ENCODE assay signal across 32 mouse cellular contexts in the genomic region with DNA sequence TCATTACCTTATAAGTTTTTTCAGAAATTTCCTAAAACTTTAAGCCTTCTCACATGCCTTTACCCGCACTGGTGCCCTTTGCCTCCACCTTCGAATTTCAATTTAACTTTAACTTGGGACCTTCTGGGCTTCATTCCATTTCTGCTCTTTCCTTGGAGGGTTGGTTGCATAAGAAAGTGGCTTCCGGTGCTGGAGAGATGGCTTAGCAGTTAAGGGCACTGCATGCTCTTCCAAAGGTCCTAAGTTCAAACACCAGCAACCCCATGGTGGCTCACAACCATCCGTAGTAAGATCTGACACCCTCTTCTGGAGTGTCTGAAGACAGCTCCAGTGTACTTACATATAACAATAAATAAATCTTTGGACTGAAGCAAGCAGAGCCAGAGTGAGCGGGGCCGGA. TPM values are rescaled to one million over a fixed set of nuclear protein-coding genes. Genes with fewer than 3 reads are reported as not detected.
DNase-seq lines count a peak whose midpoint lies in the region; ATAC-seq lines count a peak whose summit lies in the region.
"Had no signal": no experiment of that assay in that cellular context is flagged by ENCODE, and none has a peak within 500 bp of the region (broad histone marks: within the 10 kb centered on the region; RNA-seq: fewer than 3 reads in every experiment).

No protein-coding gene starts in this region.

- H3K4me2 ChIP-seq in kidney, embryonic 16.5 days (replicated peaks; ENCODE audit: low read depth, low read length), result no peak overlapping the region
- H3K4me2 ChIP-seq in kidney, embryonic 15.5 days, result no peak overlapping the region
- no peak overlapping the region for H3K4me2 ChIP-seq in midbrain, embryonic 15.5 days
- H3K4me2 ChIP-seq: embryonic facial prominence, embryonic 13.5 days; forebrain, embryonic 12.5 days; forebrain, embryonic 15.5 days; hindbrain, embryonic 12.5 days; hindbrain, embryonic 15.5 days had no signal

- H3K9me3 ChIP-seq in kidney, embryonic 16.5 days (ENCODE audit: low read length), result peaks cover 3% of the 10 kb centered on the region; the same call in 1 of the 2 replicates
- no peaks in the 10 kb centered on the region for H3K9me3 ChIP-seq in kidney, embryonic 15.5 days (replicated peaks)
- no peaks in the 10 kb centered on the region for H3K9me3 ChIP-seq in midbrain, embryonic 15.5 days
- H3K9me3 ChIP-seq: embryonic facial prominence, embryonic 10.5 days; G1E; hindbrain, embryonic 12.5 days had no signal

- ATAC-seq in kidney, embryonic 16.5 days (ENCODE audit: low FRiP score, low TSS enrichment), result no peak
- ATAC-seq in kidney, embryonic 15.5 days (replicated peaks; ENCODE audit: low FRiP score), result no peak
- ATAC-seq in midbrain, embryonic 15.5 days (replicated peaks), result no peak
- ATAC-seq: forebrain, embryonic 15.5 days; Patski had no signal

- DNase-seq in kidney, adult 11 months, result peak; percentile 68
- peak; percentile 66 to 77 for DNase-seq in kidney, adult 8-10 months
- peak; percentile 9 for DNase-seq in adipocyte (ENCODE audit: low spot score)
- peak; percentile 33 to 69 for DNase-seq in kidney, postnatal 25 days
- DNase-seq: adrenal gland, adult 2 months; adrenal gland, postnatal 14 days; B cell, adult 2 months; cerebellum, adult 11 months; cerebellum, adult 8-10 months; cerebellum, postnatal 10 days; cerebellum, postnatal 36 days; embryo, embryonic 11 days; gastrocnemius, postnatal 25 days; heart, adult 2 months had no signal

- H3K4me3 ChIP-seq in kidney, embryonic 16.5 days (ENCODE audit: low read length), result no peak overlapping the region
- H3K4me3 ChIP-seq in kidney, embryonic 15.5 days (replicated peaks), result no peak overlapping the region
- no peak overlapping the region for H3K4me3 ChIP-seq in midbrain, embryonic 15.5 days
- H3K4me3 ChIP-seq: embryonic facial prominence, embryonic 10.5 days; embryonic facial prominence, embryonic 13.5 days; erythroblast, embryonic 14.5 days; forebrain, embryonic 12.5 days; forebrain, embryonic 15.5 days; heart, adult 2 months; heart, embryonic 10.5 days; hindbrain, embryonic 12.5 days; hindbrain, embryonic 15.5 days had no signal

- no peaks in the 10 kb centered on the region for H3K27me3 ChIP-seq in kidney, embryonic 16.5 days (ENCODE audit: insufficient read depth, low read length)
- H3K27me3 ChIP-seq in kidney, embryonic 15.5 days, result no peaks in the 10 kb centered on the region
- no peaks in the 10 kb centered on the region for H3K27me3 ChIP-seq in midbrain, embryonic 15.5 days (replicated peaks)
- H3K27me3 ChIP-seq: CH12.LX; embryonic facial prominence, embryonic 13.5 days; forebrain, embryonic 12.5 days; forebrain, embryonic 15.5 days; hindbrain, embryonic 12.5 days; hindbrain, embryonic 15.5 days; Patski had no signal

- peaks cover 5% of the 10 kb centered on the region; the same call in 1 of the 2 replicates for H3K4me1 ChIP-seq in kidney, embryonic 16.5 days (ENCODE audit: insufficient read depth, low read length)
- H3K4me1 ChIP-seq in kidney, embryonic 15.5 days, result peaks cover 11% of the 10 kb centered on the region; the same call in 1 of the 2 replicates
- 0 out of 2 replicates have a peak, but pooled peaks cover 2% of the 10 kb centered on the region for H3K4me1 ChIP-seq in midbrain, embryonic 15.5 days
- H3K4me1 ChIP-seq: embryonic facial prominence, embryonic 10.5 days; forebrain, embryonic 12.5 days; hindbrain, embryonic 12.5 days; hindbrain, embryonic 15.5 days had no signal

- H3K9ac ChIP-seq in kidney, embryonic 16.5 days (replicated peaks; ENCODE audit: low read length), result no peak overlapping the region
- no peak overlapping the region for H3K9ac ChIP-seq in kidney, embryonic 15.5 days
- no peak overlapping the region for H3K9ac ChIP-seq in midbrain, embryonic 15.5 days
- H3K9ac ChIP-seq: embryonic facial prominence, embryonic 13.5 days; forebrain, embryonic 12.5 days; forebrain, embryonic 15.5 days; hindbrain, embryonic 12.5 days; hindbrain, embryonic 15.5 days had no signal

- WGBS in kidney, embryonic 16.5 days, result 86% methylated on average over 6 of the region's 6 CpGs
- WGBS in kidney, embryonic 15.5 days, result 90% methylated on average over 6 of the region's 6 CpGs
- WGBS in midbrain, embryonic 15.5 days, result 95% methylated on average over 6 of the region's 6 CpGs

- H3K27ac ChIP-seq in kidney, embryonic 16.5 days (ENCODE audit: low read length), result no peak overlapping the region
- H3K27ac ChIP-seq in kidney, embryonic 15.5 days, result no peak overlapping the region
- H3K27ac ChIP-seq in midbrain, embryonic 15.5 days, result no peak overlapping the region
- H3K27ac ChIP-seq: embryonic facial prominence, embryonic 10.5 days; embryonic facial prominence, embryonic 13.5 days; forebrain, embryonic 12.5 days; forebrain, embryonic 15.5 days; heart, adult 2 months; heart, embryonic 10.5 days; hindbrain, embryonic 12.5 days; hindbrain, embryonic 15.5 days had no signal

- H3K36me3 ChIP-seq in kidney, embryonic 16.5 days (ENCODE audit: insufficient read depth, low read length), result no peaks in the 10 kb centered on the region
- no peaks in the 10 kb centered on the region for H3K36me3 ChIP-seq in kidney, embryonic 15.5 days
- no peaks in the 10 kb centered on the region for H3K36me3 ChIP-seq in midbrain, embryonic 15.5 days (replicated peaks)
- H3K36me3 ChIP-seq: embryonic facial prominence, embryonic 10.5 days; embryonic facial prominence, embryonic 13.5 days; forebrain, embryonic 12.5 days; forebrain, embryonic 15.5 days; G1E; heart, embryonic 10.5 days; hindbrain, embryonic 12.5 days; hindbrain, embryonic 15.5 days had no signal

RNA-seq across cellular contexts. Expression of gene Gm26657, which starts 16.6 kb away (rescaled TPM):
- polyA plus RNA-seq in kidney, embryonic 16.5 days (2015; fragmentation: Nextera tagmentation; extraction: Ambion mirVana), result not detected in 2 replicates
- not detected in 2 replicates for polyA plus RNA-seq in kidney, embryonic 15.5 days (2015; fragmentation: Nextera tagmentation; extraction: Ambion mirVana)
- not detected in 2 replicates for polyA plus RNA-seq in midbrain, embryonic 15.5 days (2015; fragmentation: Nextera tagmentation; extraction: Ambion mirVana)
- polyA plus RNA-seq: adrenal gland, adult 2 months; cortical plate, adult 2 months; embryonic facial prominence, embryonic 10.5 days; embryonic facial prominence, embryonic 13.5 days; erythroblast, embryonic 14.5 days; forebrain, embryonic 12.5 days; forebrain, embryonic 15.5 days; G1E; gonadal fat pad, adult 2 months; heart, adult 2 months; heart, embryonic 10.5 days; heart, embryonic 14.5 days; heart, postnatal 0 days; hindbrain, embryonic 12.5 days; hindbrain, embryonic 15.5 days had no signal

RNA-seq across cellular contexts. Expression of gene Actl7b, which starts 18.0 kb away (rescaled TPM):
- not detected in 2 replicates for polyA plus RNA-seq in kidney, embryonic 16.5 days (2015; fragmentation: Nextera tagmentation; extraction: Ambion mirVana)
- not detected in 2 replicates for polyA plus RNA-seq in kidney, embryonic 15.5 days (2015; fragmentation: Nextera tagmentation; extraction: Ambion mirVana)
- polyA plus RNA-seq in midbrain, embryonic 15.5 days (2015; fragmentation: Nextera tagmentation; extraction: Ambion mirVana), result not detected in 2 replicates
- polyA plus RNA-seq: adrenal gland, adult 2 months; embryonic facial prominence, embryonic 10.5 days; embryonic facial prominence, embryonic 13.5 days; erythroblast, embryonic 14.5 days; forebrain, embryonic 12.5 days; forebrain, embryonic 15.5 days; heart, embryonic 10.5 days; heart, embryonic 14.5 days; heart, postnatal 0 days; hindbrain, embryonic 12.5 days; hindbrain, embryonic 15.5 days; Patski had no signal

RNA-seq across cellular contexts. Expression of gene Actl7a, which starts 20.0 kb away (rescaled TPM):
- polyA plus RNA-seq in kidney, embryonic 16.5 days (2015; fragmentation: Nextera tagmentation; extraction: Ambion mirVana), result not detected in 2 replicates
- 0.10 TPM in 1 of 2 replicates, not detected in the other for polyA plus RNA-seq in kidney, embryonic 15.5 days (2015; fragmentation: Nextera tagmentation; extraction: Ambion mirVana)
- polyA plus RNA-seq in midbrain, embryonic 15.5 days (2015; fragmentation: Nextera tagmentation; extraction: Ambion mirVana), result not detected in 2 replicates
- polyA plus RNA-seq: adrenal gland, adult 2 months; cortical plate, adult 2 months; embryonic facial prominence, embryonic 10.5 days; embryonic facial prominence, embryonic 13.5 days; erythroblast, embryonic 14.5 days; forebrain, embryonic 12.5 days; forebrain, embryonic 15.5 days; G1E; heart, embryonic 10.5 days; heart, embryonic 14.5 days; heart, postnatal 0 days; hindbrain, embryonic 12.5 days; hindbrain, embryonic 15.5 days; Patski had no signal

Comparison
In these comparisons a context has a peak if more than half of its experiments do, and no peak if none do; other contexts are left out.
1. DNase-seq: peak in every context shown above with its lines; median percentile 72 in kidney, adult 8-10 months; 68 in kidney, adult 11 months; 51 in kidney, postnatal 25 days; 9 in adipocyte.